Mouse (Mus musculus) liver, embryonic 14.5 days (tissue): ENCODE data around the gene Cebpz. TPM values are rescaled to one million over a fixed set of nuclear protein-coding genes. Genes with fewer than 3 reads are reported as not detected.

Experiments
- ATAC-seq: fragments of 200-750 bp; cut with Nextera tagmentation; 2 replicates; pipeline ENCODE4 v1.8.0; 2017; ENCODE audit warnings: moderate number of reproducible peaks, mild to moderate bottlenecking, moderate library complexity; ENCODE audit not compliant: insufficient read depth
- DNase-seq, 3 experiments: peaks; one replicate each; pipeline ENCODE4 v3.0.0-alpha.2; 2012 to 2013; ENCODE audit warnings: low read depth in 3 of 3, low spot score in 3 of 3
- H3K27ac ChIP-seq: fragments of 300-500 bp; sonication (generic); 2 replicates; pipeline ENCODE4 v1.5.1; 2014; ENCODE audit warnings: moderate library complexity, mild to moderate bottlenecking, control low read depth, inconsistent platforms
- H3K27me3 ChIP-seq: fragments of 300-500 bp; sonication (generic); 2 replicates; pipeline ENCODE4 v1.6.1; 2014; ENCODE audit warnings: mild to moderate bottlenecking, low read length, moderate library complexity; ENCODE audit not compliant: control insufficient read depth, insufficient read depth
- H3K36me3 ChIP-seq: fragments of 300-500 bp; sonication (generic); replicated peaks from 2 replicates; pipeline ENCODE4 v1.6.1; 2014; ENCODE audit warnings: low read depth; ENCODE audit not compliant: control insufficient read depth, insufficient read depth
- H3K4me1 ChIP-seq, 2 experiments: fragments of 200-500 bp in 1 of 2; fragments of 300-500 bp in 1 of 2; sonication (generic) in 1 of 2; replicated peaks; 2 replicates each; pipeline ENCODE4 v1.6.1; 2012 to 2014; ENCODE audit warnings: antibody characterized with exemption in 1 of 2, inconsistent platforms in 1 of 2, low read length in 1 of 2; ENCODE audit not compliant: control insufficient read depth in 2 of 2, insufficient read depth in 2 of 2
- H3K4me2 ChIP-seq: fragments of 300-500 bp; sonication (generic); 2 replicates; pipeline ENCODE4 v1.6.1; 2014; ENCODE audit warnings: low read depth, mild to moderate bottlenecking, control low read depth, moderate library complexity
- H3K4me3 ChIP-seq, 2 experiments: fragments of 200-500 bp in 1 of 2; fragments of 300-500 bp in 1 of 2; sonication (generic) in 1 of 2; 2 replicates each; pipeline ENCODE4 v1.5.1; 2012 to 2014; ENCODE audit warnings: low read depth in 2 of 2, low read length in 2 of 2, mild to moderate bottlenecking in 2 of 2, control low read depth in 1 of 2, inconsistent platforms in 1 of 2, moderate library complexity in 1 of 2; ENCODE audit not compliant: insufficient read depth in 1 of 2
- H3K9ac ChIP-seq: fragments of 300-500 bp; sonication (generic); replicated peaks from 2 replicates; pipeline ENCODE4 v1.6.1; 2014; ENCODE audit warnings: mild to moderate bottlenecking, control low read depth, moderate library complexity
- H3K9me3 ChIP-seq: fragments of 300-500 bp; sonication (generic); 2 replicates; pipeline ENCODE4 v1.6.1; 2016; ENCODE audit warnings: low read length, mixed read lengths; ENCODE audit not compliant: control insufficient read depth
- CTCF ChIP-seq: IDR thresholded peaks from 2 replicates; pipeline ENCODE4 v1.5.1; 2016; ENCODE audit warnings: antibody characterized with exemption, low read depth, control low read depth
- EP300 ChIP-seq: IDR thresholded peaks from 2 replicates; pipeline ENCODE4 v1.6.1; 2016; ENCODE audit warnings: antibody characterized with exemption, low read depth
- WGBS: fragments of 180-500 bp; shearing (Covaris S2); extraction: QIAGEN DNeasy Blood & Tissue Kit; methylation state at CpG from one replicate; pipeline ENCODE4 v1.1.7; 2014; ENCODE audit not compliant: insufficient replicate concordance; 5-methylcytosine and 5-hydroxymethylcytosine counted together
- polyA plus RNA-seq, 2 experiments: library from polyadenylated mRNA; depleted of rRNA in 1 of 2; stranded (reverse) in 1 of 2; unstranded in 1 of 2; fragments of >200 nt; fragmentation: Nextera tagmentation in 1 of 2; extraction: Ambion mirVana in 1 of 2; gene quantifications; 2 replicates each; pipeline versions ENCODE4 v1.2.1 to v1.2.3; 2012 to 2014

The Cebpz gene
- polyA plus RNA-seq (2012; rRNA removed) (6.0 and 9.3 TPM in 2 replicates), polyA plus RNA-seq (2014; fragmentation: Nextera tagmentation; extraction: Ambion mirVana) (26.5 and 27.3 TPM in 2 replicates)

DNA sequence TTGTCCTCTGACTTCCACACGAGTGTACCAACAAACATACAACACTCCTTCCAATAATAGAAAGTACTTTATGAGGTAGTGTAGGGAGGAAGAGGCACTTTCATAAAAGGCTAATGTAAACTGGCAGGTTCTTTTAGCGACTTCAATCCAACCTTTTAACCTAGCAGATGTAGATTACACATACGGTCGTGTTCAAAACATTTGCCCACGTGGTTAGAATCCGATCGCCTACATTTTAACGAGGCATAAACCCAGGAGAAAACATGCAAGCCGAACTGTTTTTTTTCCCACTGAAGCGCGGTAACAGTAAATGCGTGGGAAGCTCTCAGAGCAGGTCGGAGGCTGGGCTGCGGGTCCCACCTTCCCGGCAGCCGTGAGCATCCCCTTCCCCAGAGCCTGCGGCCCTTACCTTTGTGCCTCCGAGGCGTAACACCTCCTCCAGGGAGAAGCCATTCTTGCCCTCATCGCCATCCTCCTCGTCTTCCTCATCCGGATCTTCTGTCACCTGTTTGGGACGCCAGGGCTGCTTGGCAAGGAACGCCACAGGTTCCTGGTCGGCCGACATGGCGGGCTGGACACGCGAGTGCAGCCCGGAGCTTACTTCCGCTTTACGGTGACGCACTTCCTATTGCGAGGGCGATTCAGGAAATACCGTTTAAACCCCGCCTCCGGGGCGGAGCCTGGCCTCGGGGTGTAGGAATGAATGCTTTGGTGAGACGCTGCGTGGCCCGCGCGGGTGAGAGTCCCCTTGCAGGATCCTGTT is at the start of gene Cebpz, which contains the start of gene Ndufaf7:
Gene Cebpz (minus strand): TSS at position 601 of the 763 bp plus-strand sequence.
Gene Ndufaf7 (plus strand): TSS at position 671 of the 763 bp plus-strand sequence.
- no peaks in the 10 kb centered on the region for H3K27me3 ChIP-seq
- H3K4me3 ChIP-seq = peak within 1 kb of the TSS; percentile 90 to 97
- TF ChIP-seq EP300 = no peak
- TF ChIP-seq CTCF = no peak
- H3K4me2 ChIP-seq = peak within 1 kb of the TSS; percentile 76
- peaks cover 28% of the 10 kb centered on the region for H3K36me3 ChIP-seq
- DNase-seq (peak; percentile 96 to 98 (median 97)), ATAC-seq (peak; percentile 99)
- peak within 1 kb of the TSS; percentile 85 for H3K9ac ChIP-seq
- no peaks in the 10 kb centered on the region for H3K9me3 ChIP-seq
- under 1% methylated on average over 45 of the region's 45 CpGs for WGBS
- H3K4me1 ChIP-seq = peaks cover 7 to 12% of the 10 kb centered on the region in 2 experiments
- H3K27ac ChIP-seq = no peak within 1 kb of the TSS; the same call in 1 of the 2 replicates

DNA sequence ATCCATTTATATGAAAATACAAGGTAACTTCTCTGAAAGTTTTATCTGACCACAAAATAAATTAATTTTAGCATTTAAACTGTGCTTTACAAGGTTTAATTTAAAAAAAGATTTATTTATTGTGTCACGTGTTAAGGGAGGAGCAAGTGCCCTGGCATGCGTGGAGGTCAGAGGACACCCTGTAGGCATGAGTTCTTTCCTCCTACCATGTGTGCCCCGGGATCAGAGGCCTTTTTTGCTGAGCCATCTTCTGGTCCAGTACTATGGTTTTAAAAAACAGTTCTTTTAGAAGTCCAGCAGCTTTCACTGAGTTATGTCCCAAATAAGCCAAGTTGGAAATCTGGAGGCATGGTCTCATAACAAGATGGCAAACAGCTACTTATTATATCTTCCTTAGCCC is 46.9 kb upstream of the Cebpz start:
- no peak overlapping the region for H3K4me2 ChIP-seq
- TF ChIP-seq EP300 (no peak), CTCF (no peak)
- ATAC-seq = no peak

DNA sequence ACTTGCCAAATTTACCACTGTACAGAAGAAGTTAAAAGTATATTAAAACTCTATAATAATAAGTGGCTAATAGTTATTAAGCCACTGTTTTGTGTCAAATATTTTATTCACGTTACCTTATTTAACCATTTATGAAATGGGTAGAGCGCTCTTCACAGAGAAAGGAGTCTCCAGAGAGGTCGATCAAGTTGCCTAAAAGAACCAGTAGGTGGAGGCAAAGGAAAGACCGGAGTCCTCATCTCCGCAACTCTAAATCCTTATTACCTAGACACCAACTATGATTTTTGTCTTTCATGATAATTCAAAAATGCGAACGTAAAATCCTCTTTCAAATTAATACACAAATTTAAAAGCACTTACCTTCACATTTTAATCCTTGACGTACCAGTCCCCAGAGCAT is 46.3 kb upstream of the Cebpz start:
- 87% methylated on average over 8 of the region's 8 CpGs for WGBS

More for the DNA sequence above, 46.9 kb upstream of the Cebpz start:
- Histone ChIP-seq H3K36me3 (no peaks in the 10 kb centered on the region; the same call in 1 of the 2 replicates), H3K27ac (no peak overlapping the region), H3K27me3 (no peaks in the 10 kb centered on the region), H3K9me3 (no peaks in the 10 kb centered on the region), H3K4me1 (no peaks in the 10 kb centered on the region), H3K4me3 (no peak overlapping the region), H3K9ac (no peak overlapping the region)
- 69% methylated on average over 3 of the region's 3 CpGs for WGBS
- no peak for DNase-seq

DNA sequence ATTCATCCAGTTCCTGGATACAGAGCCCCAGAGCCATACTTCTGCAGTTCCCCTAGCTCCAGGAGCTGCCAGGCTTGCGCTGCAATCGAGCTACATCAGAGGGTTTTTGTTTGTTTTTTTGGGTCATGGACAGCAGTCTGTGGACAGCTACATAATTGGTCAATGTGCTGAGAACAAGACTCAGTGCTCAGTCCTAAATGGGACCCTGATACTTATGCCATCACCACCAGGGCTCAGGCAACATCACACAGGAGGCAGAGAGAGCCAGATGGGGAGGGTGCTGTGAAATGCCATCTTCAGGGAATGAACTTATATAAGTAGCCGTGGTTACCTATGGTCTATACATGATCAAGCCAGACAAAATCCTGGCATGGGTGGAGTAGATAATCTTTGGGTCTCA is 31.6 kb upstream of the Cebpz start:
- no peaks in the 10 kb centered on the region for H3K36me3 ChIP-seq

More for the DNA sequence above, 46.3 kb upstream of the Cebpz start:
- Histone ChIP-seq H3K36me3 (no peaks in the 10 kb centered on the region; the same call in 1 of the 2 replicates), H3K4me2 (no peak overlapping the region), H3K9me3 (no peaks in the 10 kb centered on the region), H3K27me3 (no peaks in the 10 kb centered on the region), H3K9ac (no peak overlapping the region), H3K4me3 (no peak overlapping the region), H3K4me1 (no peaks in the 10 kb centered on the region), H3K27ac (no peak overlapping the region)
- TF ChIP-seq EP300 = no peak
- no peak for TF ChIP-seq CTCF
- no peak for DNase-seq
- no peak for ATAC-seq

DNA sequence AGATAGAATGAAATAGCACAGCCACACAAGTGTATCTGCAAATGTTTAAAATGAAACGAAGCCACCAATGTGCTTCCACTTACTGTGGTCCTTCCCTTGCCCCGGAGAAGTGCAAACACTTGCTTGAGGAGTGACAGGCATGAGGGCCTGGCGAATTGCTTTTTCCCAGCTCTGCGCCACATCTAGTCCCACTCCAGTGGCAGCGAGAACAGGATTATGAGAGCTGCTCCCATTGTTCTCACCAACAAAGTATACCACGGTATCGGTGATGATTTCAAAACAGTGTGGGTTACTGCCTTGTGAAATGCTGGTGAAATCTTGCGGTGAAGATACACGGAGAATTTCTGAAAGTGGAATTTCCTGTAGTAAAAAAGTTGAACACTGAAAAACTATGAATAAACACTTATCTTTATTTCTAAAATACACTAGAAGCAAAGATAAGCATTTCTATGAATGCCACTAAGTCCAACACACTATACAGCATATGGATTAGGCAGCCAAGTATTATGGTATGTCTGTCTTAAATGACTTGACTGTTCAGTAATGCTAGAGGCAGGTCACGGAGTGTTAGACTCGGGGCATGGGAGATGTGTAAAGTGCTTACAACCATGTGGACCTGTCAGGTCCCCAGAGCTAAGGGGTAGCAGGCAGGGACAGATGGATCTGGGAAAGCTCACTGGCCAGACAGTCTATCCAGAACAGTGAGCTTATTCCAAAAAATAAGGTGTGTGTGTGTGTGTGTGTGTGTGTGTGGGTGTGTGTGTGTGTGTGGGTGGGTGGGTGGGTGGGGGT is 29.4 kb upstream of the Cebpz start:
- Histone ChIP-seq H3K9ac (no peak overlapping the region), H3K27me3 (no peaks in the 10 kb centered on the region), H3K4me1 (no peaks in the 10 kb centered on the region), H3K36me3 (no peaks in the 10 kb centered on the region; the same call in 1 of the 2 replicates), H3K4me2 (no peak overlapping the region), H3K4me3 (no peak overlapping the region), H3K9me3 (no peaks in the 10 kb centered on the region), H3K27ac (no peak overlapping the region)
- no peak for DNase-seq
- no peak for TF ChIP-seq CTCF
- TF ChIP-seq EP300 = no peak
- no peak for ATAC-seq
- 77% methylated on average over 11 of the region's 11 CpGs for WGBS

More for the DNA sequence above, 31.6 kb upstream of the Cebpz start:
- no peak overlapping the region for H3K4me3 ChIP-seq
- TF ChIP-seq EP300 = no peak
- TF ChIP-seq CTCF = no peak
- no peaks in the 10 kb centered on the region for H3K27me3 ChIP-seq
- WGBS = 69% methylated on average over 3 of the region's 3 CpGs
- no peak overlapping the region for H3K27ac ChIP-seq
- no peak overlapping the region for H3K4me2 ChIP-seq
- no peaks in the 10 kb centered on the region for H3K4me1 ChIP-seq
- DNase-seq (no peak), ATAC-seq (no peak)
- H3K9ac ChIP-seq = no peak overlapping the region
- no peaks in the 10 kb centered on the region for H3K9me3 ChIP-seq
